Mouse (Mus musculus): ENCODE results near the gene Zswim8.

The Zswim8 gene

DNA sequence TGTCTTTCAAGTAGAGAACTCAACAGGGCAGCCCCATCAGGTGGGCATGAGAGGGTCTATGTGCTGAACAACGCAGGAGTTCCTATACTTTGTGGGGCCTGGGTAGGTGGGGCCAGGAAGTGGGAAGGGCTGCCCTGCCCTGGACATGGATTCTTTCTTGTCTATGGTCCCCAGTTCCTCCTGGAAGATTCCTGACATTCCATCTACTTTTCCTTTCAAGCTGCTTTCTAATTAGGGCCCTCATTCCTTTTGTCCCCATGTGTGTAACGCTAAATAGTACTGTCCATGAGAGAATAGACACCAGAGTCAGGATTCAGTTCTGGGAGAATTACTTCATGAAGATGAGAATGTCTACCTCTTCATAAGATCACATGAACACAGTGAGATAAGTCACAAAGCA, 43.8 kb upstream of the Zswim8 start:
- TF ChIP-seq CTCF (conservative IDR thresholded peaks at IDR 0.05; ENCODE audit: low read length) (no peak), POU5F1 (IDR thresholded peaks at IDR 0.05; ENCODE audit: borderline replicate concordance, low read length) (no peak), NANOG (IDR thresholded peaks at IDR 0.05; ENCODE audit: borderline replicate concordance, low read length) (no peak)
- H3K36me3 ChIP-seq (ENCODE audit: insufficient read depth, low read length) = no peaks in the 10 kb centered on the region
- H3K4me3 ChIP-seq (replicated peaks; ENCODE audit: low read length) = no peak overlapping the region
- H3K27me3 ChIP-seq (ENCODE audit: insufficient read depth, low read length) = peaks cover 52% of the 10 kb centered on the region
- peaks cover 56% of the 10 kb centered on the region for H3K4me1 ChIP-seq (replicated peaks; ENCODE audit: low read depth, low read length)
- H3K9me3 ChIP-seq (ENCODE audit: low read length) = no peaks in the 10 kb centered on the region

DNA sequence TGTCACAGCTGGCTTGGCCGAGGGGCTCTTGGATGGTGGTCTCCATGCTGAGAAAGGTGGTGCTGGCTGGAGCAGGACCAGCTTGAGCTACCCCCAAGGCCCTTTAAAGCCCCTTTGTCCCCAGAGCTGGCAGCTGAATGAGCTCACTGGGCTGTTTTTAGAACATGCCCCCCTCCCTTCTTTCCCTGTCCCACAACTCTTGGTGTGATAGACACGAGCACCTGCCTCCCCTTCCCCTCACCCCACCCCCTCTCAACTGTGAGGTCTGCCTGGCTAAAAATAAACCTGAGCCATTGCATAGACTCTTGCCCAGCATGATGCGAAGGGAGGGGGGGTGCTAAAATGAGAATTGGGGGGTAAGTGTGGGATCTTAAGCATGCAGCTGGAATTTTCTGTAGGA, 42.9 kb upstream of the Zswim8 start:
- Histone ChIP-seq H3K27me3 (ENCODE audit: insufficient read depth, low read length) (peaks cover 55% of the 10 kb centered on the region), H3K4me3 (replicated peaks; ENCODE audit: low read length) (no peak overlapping the region)
- no peak for TF ChIP-seq NANOG (IDR thresholded peaks at IDR 0.05; ENCODE audit: borderline replicate concordance, low read length)
- no peak for TF ChIP-seq CTCF (conservative IDR thresholded peaks at IDR 0.05; ENCODE audit: low read length)
- TF ChIP-seq POU5F1 (IDR thresholded peaks at IDR 0.05; ENCODE audit: borderline replicate concordance, low read length) = no peak

DNA sequence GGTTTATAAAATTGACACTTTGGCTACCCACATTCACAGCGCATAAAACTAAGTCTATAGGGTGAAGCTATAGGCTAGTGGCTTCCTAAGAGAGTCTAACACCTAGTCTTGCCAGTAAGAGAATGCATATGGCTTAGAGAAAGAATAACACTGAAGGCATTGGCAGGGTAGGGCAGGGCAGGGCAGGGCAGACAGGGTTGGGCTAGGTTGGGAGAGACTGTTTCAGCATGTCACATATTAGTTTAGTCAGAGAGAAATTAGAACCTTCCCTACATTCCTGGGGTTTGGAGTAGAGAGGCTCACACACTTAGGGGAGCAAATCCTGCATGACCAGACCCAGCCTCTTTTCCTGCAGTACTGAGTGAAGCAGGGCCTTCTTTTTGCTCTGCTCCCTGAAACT, 39.9 kb upstream of the Zswim8 start:
- peaks cover 3% of the 10 kb centered on the region; the same call in 1 of the 2 replicates for H3K36me3 ChIP-seq (ENCODE audit: insufficient read depth, low read length)
- H3K27me3 ChIP-seq (ENCODE audit: insufficient read depth, low read length) = peaks cover 48% of the 10 kb centered on the region
- H3K4me3 ChIP-seq (replicated peaks; ENCODE audit: low read length) = no peak overlapping the region
- peaks cover 36% of the 10 kb centered on the region for H3K4me1 ChIP-seq (replicated peaks; ENCODE audit: low read depth, low read length)
- no peak for TF ChIP-seq NANOG (IDR thresholded peaks at IDR 0.05; ENCODE audit: borderline replicate concordance, low read length)
- no peak for TF ChIP-seq POU5F1 (IDR thresholded peaks at IDR 0.05; ENCODE audit: borderline replicate concordance, low read length)
- TF ChIP-seq CTCF (conservative IDR thresholded peaks at IDR 0.05; ENCODE audit: low read length) = no peak
- H3K9me3 ChIP-seq (ENCODE audit: low read length) = no peaks in the 10 kb centered on the region

More for the DNA sequence above, 42.9 kb upstream of the Zswim8 start:
- H3K4me1 ChIP-seq (replicated peaks; ENCODE audit: low read depth, low read length) = peaks cover 53% of the 10 kb centered on the region
- H3K36me3 ChIP-seq (ENCODE audit: insufficient read depth, low read length) = no peaks in the 10 kb centered on the region
- no peaks in the 10 kb centered on the region for H3K9me3 ChIP-seq (ENCODE audit: low read length)

- Histone ChIP-seq H3K27me3 (ENCODE audit: insufficient read depth, low read length) (peaks cover 40% of the 10 kb centered on the region), H3K36me3 (ENCODE audit: insufficient read depth, low read length) (peaks cover 3% of the 10 kb centered on the region; the same call in 1 of the 2 replicates), H3K4me1 (replicated peaks; ENCODE audit: low read depth, low read length) (peaks cover 30% of the 10 kb centered on the region), H3K9me3 (ENCODE audit: low read length) (no peaks in the 10 kb centered on the region), H3K4me3 (replicated peaks; ENCODE audit: low read length) (no peak within 1 kb of the TSS)
- TF ChIP-seq POU5F1 (IDR thresholded peaks at IDR 0.05; ENCODE audit: borderline replicate concordance, low read length) (no peak), NANOG (IDR thresholded peaks at IDR 0.05; ENCODE audit: borderline replicate concordance, low read length) (no peak), CTCF (conservative IDR thresholded peaks at IDR 0.05; ENCODE audit: low read length) (no peak)
Measured at GRCm38 (mm10) chr14:20668154-20668810, 39.1 kb upstream of the Zswim8 start, which contains the start of gene Synpo2l. Synpo2l (minus strand) TSS chr14:20668354.

GRCm38 (mm10) chr14:20672990-20673389, 34.4 kb upstream of the Zswim8 start:
- TF ChIP-seq CTCF (conservative IDR thresholded peaks at IDR 0.05; ENCODE audit: low read length) (peak; percentile 79), POU5F1 (IDR thresholded peaks at IDR 0.05; ENCODE audit: borderline replicate concordance, low read length) (no peak), NANOG (IDR thresholded peaks at IDR 0.05; ENCODE audit: borderline replicate concordance, low read length) (no peak)
- Histone ChIP-seq H3K9me3 (ENCODE audit: low read length) (peaks cover 17% of the 10 kb centered on the region), H3K27me3 (ENCODE audit: insufficient read depth, low read length) (peaks cover 10% of the 10 kb centered on the region), H3K36me3 (ENCODE audit: insufficient read depth, low read length) (peaks cover 29% of the 10 kb centered on the region), H3K4me1 (replicated peaks; ENCODE audit: low read depth, low read length) (peaks cover 18% of the 10 kb centered on the region), H3K4me3 (replicated peaks; ENCODE audit: low read length) (peak overlapping the region; percentile 95)

DNA sequence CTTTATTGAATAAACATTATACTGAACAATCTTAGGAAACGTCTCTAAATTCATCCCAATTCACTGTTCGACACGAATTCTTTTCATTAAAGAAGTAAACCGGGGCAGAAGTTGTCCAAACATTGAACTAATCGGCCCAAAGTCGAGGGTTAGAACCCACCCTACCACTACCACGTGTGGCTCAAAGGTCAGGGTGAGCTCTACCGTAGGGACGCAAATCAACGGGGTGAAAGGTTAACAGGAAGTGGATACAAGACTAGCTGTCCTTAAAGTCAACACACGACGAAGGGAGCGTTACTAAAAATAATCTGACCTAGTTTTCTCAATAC, 33.7 kb upstream of the Zswim8 start:
- peak overlapping the region; percentile 95 for H3K4me3 ChIP-seq (replicated peaks; ENCODE audit: low read length)
- peaks cover 6% of the 10 kb centered on the region for H3K27me3 ChIP-seq (ENCODE audit: insufficient read depth, low read length)
- H3K36me3 ChIP-seq (ENCODE audit: insufficient read depth, low read length) = peaks cover 37% of the 10 kb centered on the region
- TF ChIP-seq CTCF (conservative IDR thresholded peaks at IDR 0.05; ENCODE audit: low read length) = no peak
- TF ChIP-seq POU5F1 (IDR thresholded peaks at IDR 0.05; ENCODE audit: borderline replicate concordance, low read length) = no peak
- TF ChIP-seq NANOG (IDR thresholded peaks at IDR 0.05; ENCODE audit: borderline replicate concordance, low read length) = no peak
- H3K4me1 ChIP-seq (replicated peaks; ENCODE audit: low read depth, low read length) = peaks cover 18% of the 10 kb centered on the region
- peaks cover 17% of the 10 kb centered on the region for H3K9me3 ChIP-seq (ENCODE audit: low read length)

DNA sequence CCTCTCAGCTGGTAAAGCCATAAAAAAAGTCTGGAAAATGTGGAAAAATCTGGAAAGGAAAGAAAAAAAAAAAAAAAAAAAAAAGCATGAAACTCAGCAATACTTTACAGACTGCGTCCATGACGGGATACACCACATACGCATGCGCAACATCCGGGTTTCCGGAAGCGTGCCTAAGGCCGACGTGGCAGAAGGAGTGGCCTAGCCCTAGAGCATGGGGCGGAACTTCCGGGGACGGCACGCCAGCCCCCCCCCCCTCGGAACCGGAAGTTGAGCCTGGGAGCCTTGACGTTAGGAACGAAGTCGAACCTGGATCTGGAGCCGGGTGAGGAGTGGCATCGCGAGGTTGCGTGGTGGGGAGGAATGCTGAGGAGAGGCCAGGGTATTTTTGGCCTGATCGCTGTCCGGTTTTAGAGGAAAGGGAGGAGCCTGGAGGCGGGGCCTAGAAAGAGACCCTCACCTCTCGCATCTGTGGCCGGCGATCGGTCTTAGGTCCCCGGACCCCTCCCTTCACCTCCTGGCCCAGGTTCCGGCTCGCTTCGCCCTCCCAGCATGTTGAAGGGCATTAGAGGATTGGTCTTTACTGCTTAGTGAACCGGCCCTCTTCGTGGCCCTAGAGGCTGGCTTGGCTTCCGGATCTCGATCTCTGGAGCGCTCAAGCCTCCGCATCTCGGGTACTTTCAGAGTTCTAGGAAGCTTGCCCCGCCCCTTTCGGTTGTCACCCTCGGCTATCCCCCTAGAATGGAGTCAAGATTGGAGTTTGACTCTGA, 33.1 kb upstream of the Zswim8 start, which contains the start of gene Sec24c:
Sec24c (plus strand) TSS at position 245 of the 770 bp plus-strand sequence.
- H3K27me3 ChIP-seq (ENCODE audit: insufficient read depth, low read length) = peaks cover 4% of the 10 kb centered on the region
- TF ChIP-seq POU5F1 (IDR thresholded peaks at IDR 0.05; ENCODE audit: borderline replicate concordance, low read length) = no peak
- TF ChIP-seq NANOG (IDR thresholded peaks at IDR 0.05; ENCODE audit: borderline replicate concordance, low read length) = no peak
- no peak for TF ChIP-seq CTCF (conservative IDR thresholded peaks at IDR 0.05; ENCODE audit: low read length)
- H3K4me3 ChIP-seq (replicated peaks; ENCODE audit: low read length) = peak within 1 kb of the TSS; percentile 95
- peaks cover 17% of the 10 kb centered on the region for H3K9me3 ChIP-seq (ENCODE audit: low read length)
- peaks cover 18% of the 10 kb centered on the region for H3K4me1 ChIP-seq (replicated peaks; ENCODE audit: low read depth, low read length)
- H3K36me3 ChIP-seq (ENCODE audit: insufficient read depth, low read length) = peaks cover 42% of the 10 kb centered on the region

DNA sequence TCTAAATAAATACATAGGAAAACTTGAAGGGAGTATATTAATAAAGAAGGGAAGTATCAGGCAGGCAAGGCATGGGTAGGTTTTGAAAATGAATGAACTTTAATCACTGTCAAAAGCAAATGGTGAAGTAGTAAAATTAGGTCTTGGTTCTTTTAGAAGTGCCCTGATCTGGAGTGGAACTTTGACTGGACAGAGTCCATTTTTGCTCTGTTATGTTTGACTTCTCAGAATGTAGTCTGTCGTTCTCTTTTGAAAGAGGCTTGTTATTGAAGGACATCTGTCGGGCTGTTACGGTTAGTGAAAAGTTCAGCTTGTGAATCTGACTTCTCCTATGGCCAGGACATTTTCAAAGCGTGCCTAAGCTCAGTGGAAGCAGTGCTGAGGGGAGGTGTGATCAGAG, 29.4 kb upstream of the Zswim8 start:
- TF ChIP-seq CTCF (conservative IDR thresholded peaks at IDR 0.05; ENCODE audit: low read length) (no peak), POU5F1 (IDR thresholded peaks at IDR 0.05; ENCODE audit: borderline replicate concordance, low read length) (no peak), NANOG (IDR thresholded peaks at IDR 0.05; ENCODE audit: borderline replicate concordance, low read length) (no peak)
- H3K27me3 ChIP-seq (ENCODE audit: insufficient read depth, low read length) = no peaks in the 10 kb centered on the region
- no peak overlapping the region for H3K4me3 ChIP-seq (replicated peaks; ENCODE audit: low read length)
- H3K36me3 ChIP-seq (ENCODE audit: insufficient read depth, low read length) = peaks cover 75% of the 10 kb centered on the region
- peaks cover 26% of the 10 kb centered on the region for H3K4me1 ChIP-seq (replicated peaks; ENCODE audit: low read depth, low read length)
- peaks cover 17% of the 10 kb centered on the region for H3K9me3 ChIP-seq (ENCODE audit: low read length)

All from E14TG2a.4 (cell line).